Mouse (Mus musculus) embryo, embryonic 10.5 days (tissue): Measurements from ENCODE around the gene Dnah7b.
"Not testable (repeated sequence)": the region's sequence is repeated elsewhere in the genome, so short reads cannot be mapped to it uniquely, and the experiment has no call there.

Experiments used
- DNase-seq: peaks from one replicate; pipeline ENCODE4 v3.0.0-alpha.2; 2015; ENCODE audit warnings: low spot score

Gene Dnah7b

GRCm38 (mm10) chr1:46294451-46294850 is 228.3 kb downstream of the Dnah7b start:
- DNase-seq = not testable (repeated sequence)

DNA sequence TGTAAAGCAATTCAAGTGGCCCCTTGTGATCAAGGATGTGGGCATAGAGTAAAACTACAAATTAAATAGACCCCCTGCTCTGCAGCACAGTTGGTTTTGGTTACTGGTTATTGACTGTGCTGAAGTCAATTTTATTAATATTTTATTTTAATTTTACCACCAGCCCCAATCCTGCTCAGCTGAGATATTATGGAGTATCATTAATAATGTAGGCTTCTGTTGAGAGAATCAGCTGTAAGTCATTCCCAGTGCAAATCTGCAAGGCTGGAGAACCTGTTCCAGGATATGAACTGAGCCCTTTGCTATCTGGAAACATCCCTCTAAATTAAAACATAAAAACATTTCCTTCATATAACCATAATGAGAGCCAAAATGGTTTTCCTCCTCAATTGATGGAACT is 259.8 kb downstream of the Dnah7b start:
- not testable (repeated sequence) for DNase-seq

GRCm38 (mm10) chr1:46345301-46345700 is 279.2 kb downstream of the Dnah7b start:
- not testable (repeated sequence) for DNase-seq

DNA sequence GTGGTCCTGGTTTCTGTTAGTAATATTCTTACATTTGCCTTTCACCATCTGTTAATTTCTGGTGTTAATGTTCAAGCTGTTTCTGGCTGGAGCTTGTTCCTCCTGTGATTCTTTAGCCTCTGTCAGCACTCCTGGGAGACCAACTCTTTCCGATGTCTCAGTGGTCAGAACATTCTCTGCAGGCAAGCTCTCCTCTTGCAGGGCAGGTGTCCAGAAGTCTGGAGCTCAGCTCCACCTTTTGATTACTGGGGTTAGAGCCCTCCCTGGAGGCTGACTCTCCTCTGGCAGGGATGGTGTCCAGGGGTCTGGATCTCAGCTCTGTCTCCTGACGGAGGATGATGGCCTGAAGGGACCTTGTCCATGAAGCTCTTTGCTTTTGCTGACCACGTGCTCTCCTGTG is 314.5 kb downstream of the Dnah7b start:
- DNase-seq = not testable (repeated sequence)

- DNase-seq = not testable (repeated sequence)
Measured at GRCm38 (mm10) chr1:46394681-46395297, 328.7 kb downstream of the Dnah7b start.

- no peak for DNase-seq
Measured at GRCm38 (mm10) chr1:46408324-46409115, 342.4 kb downstream of the Dnah7b start.

- DNase-seq = not testable (repeated sequence)
Measured at GRCm38 (mm10) chr1:46414798-46415197, 348.7 kb downstream of the Dnah7b start.

DNA sequence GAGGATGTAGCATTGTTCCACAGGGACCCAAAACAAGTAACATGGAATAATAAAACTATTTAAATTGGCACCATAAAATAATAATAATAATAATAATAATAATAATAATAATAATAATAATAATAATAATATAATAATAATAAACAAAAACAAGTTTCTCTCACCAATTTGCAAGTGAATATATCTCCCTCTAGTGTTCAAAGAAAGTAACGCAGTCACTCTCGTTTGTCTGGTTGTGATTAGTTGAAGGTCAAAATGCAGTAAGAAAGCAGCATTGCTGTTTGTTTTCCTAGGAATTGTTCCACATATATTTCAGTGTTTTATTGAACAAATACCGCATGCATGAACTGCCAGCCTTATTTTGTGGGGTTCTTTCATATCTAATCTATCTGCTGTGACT is 350.8 kb downstream of the Dnah7b start:
- peak; percentile 77 for DNase-seq

- not testable (repeated sequence) for DNase-seq
Measured at GRCm38 (mm10) chr1:46418966-46419365, 352.9 kb downstream of the Dnah7b start.
